Mouse (Mus musculus): ENCODE results near the gene Plvap.

DNA sequence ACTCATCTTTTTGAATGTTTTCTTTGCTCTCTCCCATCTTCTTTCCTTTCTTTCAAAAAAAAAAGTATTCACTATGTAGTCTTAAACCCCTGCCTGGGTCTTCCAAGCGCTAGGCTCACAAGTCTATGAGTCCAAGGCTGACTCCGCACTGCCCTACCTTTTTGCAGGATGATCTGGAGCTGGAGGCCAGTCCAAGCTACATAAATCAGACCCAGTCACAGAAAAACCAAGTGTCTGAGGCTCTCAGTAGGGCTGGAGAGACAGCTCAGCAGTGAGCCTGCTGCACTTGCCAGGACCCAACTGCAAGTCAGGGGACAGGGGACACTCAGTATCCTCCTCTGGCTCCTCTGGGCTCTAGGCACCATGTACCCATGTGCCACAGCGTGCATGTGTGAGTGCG is 7.2 kb downstream of the Plvap start:
- TF ChIP-seq GATA1 (IDR thresholded peaks at IDR 0.05; ENCODE audit: low read length) (no peak), TAL1 (IDR thresholded peaks at IDR 0.05; ENCODE audit: low read length) (no peak)

Measured in erythroblast, embryonic 14.5 days (primary cell).